Mouse (Mus musculus): ENCODE results near the gene Zfp609.

- TF ChIP-seq POLR2A (IDR thresholded peaks at IDR 0.05; ENCODE audit: control insufficient read depth, low read depth, low read length) (no peak), CTCF (IDR thresholded peaks at IDR 0.05; ENCODE audit: control insufficient read depth, insufficient read depth, insufficient replicate concordance, low read depth, low read length) (no peak)
Observed at GRCm38 (mm10) chr9:65746479-65746878, 80.9 kb downstream of the Zfp609 start.

All from testis, adult 2 months (tissue).